Mouse (Mus musculus) stomach, postnatal 0 days (tissue): ENCODE measurements around the gene Runx2. TPM values are rescaled to one million over a fixed set of nuclear protein-coding genes. Genes with fewer than 3 reads are reported as not detected.

Experiments
- ATAC-seq: fragments of 200-750 bp; cut with Nextera tagmentation; 2 replicates; pipeline ENCODE4 v1.8.0; 2017; ENCODE audit not compliant: low FRiP score, low TSS enrichment
- DNase-seq: peaks from one replicate; pipeline ENCODE4 v3.0.0-alpha.2; 2016; ENCODE audit warnings: low spot score
- H3K27ac ChIP-seq: fragments of 300-500 bp; sonication (generic); replicated peaks from 2 replicates; pipeline ENCODE4 v1.5.1; 2014; ENCODE audit warnings: mild to moderate bottlenecking, control low read depth
- H3K27me3 ChIP-seq: fragments of 300-500 bp; sonication (generic); 2 replicates; pipeline ENCODE4 v1.6.1; 2014; ENCODE audit warnings: low read length; ENCODE audit not compliant: control insufficient read depth, insufficient read depth
- H3K36me3 ChIP-seq: fragments of 300-500 bp; sonication (generic); 2 replicates; pipeline ENCODE4 v1.6.1; 2014; ENCODE audit warnings: low read length, mixed read lengths; ENCODE audit not compliant: control insufficient read depth, insufficient read depth
- H3K4me1 ChIP-seq: fragments of 300-500 bp; sonication (generic); replicated peaks from 2 replicates; pipeline ENCODE4 v1.6.1; 2014; ENCODE audit warnings: antibody characterized with exemption; ENCODE audit not compliant: control insufficient read depth, insufficient read depth
- H3K4me2 ChIP-seq: fragments of 300-500 bp; sonication (generic); replicated peaks from 2 replicates; pipeline ENCODE4 v1.6.1; 2014; ENCODE audit warnings: low read depth, mild to moderate bottlenecking, control low read depth, moderate library complexity
- H3K4me3 ChIP-seq: fragments of 300-500 bp; sonication (generic); 2 replicates; pipeline ENCODE4 v1.5.1; 2014; ENCODE audit warnings: low read depth, low read length, control low read depth
- H3K9ac ChIP-seq: fragments of 300-500 bp; sonication (generic); 2 replicates; pipeline ENCODE4 v1.6.1; 2014; ENCODE audit warnings: mild to moderate bottlenecking, low read length, control low read depth, mixed read lengths
- H3K9me3 ChIP-seq: fragments of 300-500 bp; sonication (generic); 2 replicates; pipeline ENCODE4 v1.6.1; 2016; ENCODE audit warnings: low read length; ENCODE audit not compliant: control insufficient read depth
- CTCF ChIP-seq: IDR thresholded peaks from 2 replicates; pipeline ENCODE4 v1.5.1; 2016; ENCODE audit warnings: antibody characterized with exemption, low read depth, mild to moderate bottlenecking, moderate library complexity
- EP300 ChIP-seq: optimal IDR thresholded peaks from 2 replicates; pipeline ENCODE3; 2016; ENCODE audit warnings: antibody characterized with exemption
- WGBS: fragments of 180-500 bp; shearing (Covaris S2); extraction: QIAGEN DNeasy Blood & Tissue Kit; methylation state at CpG from one replicate; pipeline ENCODE4 v1.1.7; 2014; 5-methylcytosine and 5-hydroxymethylcytosine counted together
- polyA plus RNA-seq: library from polyadenylated mRNA; unstranded; fragments of >200 nt; fragmentation: Nextera tagmentation; extraction: Ambion mirVana; gene quantifications from 2 replicates; pipeline ENCODE4 v1.2.1, GENCODE M21; 2015

Runx2 gene
- polyA plus RNA-seq, 1 experiment from 2014 or later: 0.53 TPM

DNA sequence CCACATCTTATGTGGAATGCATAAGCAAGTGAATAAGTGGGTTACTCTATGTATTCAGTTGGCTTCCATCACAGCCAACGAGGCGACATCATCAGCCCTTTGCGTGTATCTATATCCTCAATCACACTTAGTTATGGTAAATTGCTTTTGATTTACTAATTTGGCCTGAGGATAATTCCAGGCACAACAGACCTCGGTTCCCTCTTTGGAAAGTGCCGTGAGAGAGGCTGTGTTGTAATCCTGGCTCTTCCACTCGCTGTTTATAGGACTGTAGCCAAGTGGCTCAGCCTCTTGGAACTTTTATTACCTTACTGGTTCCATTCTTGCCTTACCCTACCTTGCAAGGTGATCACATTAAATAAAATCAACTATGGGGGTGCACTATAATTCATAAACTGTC is 229.8 kb downstream of the Runx2 start:
- TF ChIP-seq CTCF (no peak), EP300 (no peak)
- Histone ChIP-seq H3K4me2 (no peak overlapping the region), H3K4me1 (no peaks in the 10 kb centered on the region), H3K9ac (no peak overlapping the region), H3K27ac (no peak overlapping the region), H3K4me3 (no peak overlapping the region), H3K27me3 (no peaks in the 10 kb centered on the region), H3K9me3 (no peaks in the 10 kb centered on the region), H3K36me3 (no peaks in the 10 kb centered on the region)
- ATAC-seq (no peak), DNase-seq (no peak)
- 40% methylated on average over 6 of the region's 6 CpGs for WGBS

GRCm38 (mm10) chr17:44577791-44578190 is 236.8 kb downstream of the Runx2 start:
- no peak overlapping the region for H3K27ac ChIP-seq
- no peaks in the 10 kb centered on the region for H3K4me1 ChIP-seq
- no peak for DNase-seq
- no peak for ATAC-seq
- WGBS: 43% methylated on average over 5 of the region's 5 CpGs
- H3K27me3 ChIP-seq: no peaks in the 10 kb centered on the region
- H3K4me3 ChIP-seq: no peak overlapping the region
- H3K4me2 ChIP-seq: no peak overlapping the region
- TF ChIP-seq EP300 (no peak), CTCF (no peak)
- H3K9me3 ChIP-seq: no peaks in the 10 kb centered on the region
- no peak overlapping the region for H3K9ac ChIP-seq
- H3K36me3 ChIP-seq: no peaks in the 10 kb centered on the region

DNA sequence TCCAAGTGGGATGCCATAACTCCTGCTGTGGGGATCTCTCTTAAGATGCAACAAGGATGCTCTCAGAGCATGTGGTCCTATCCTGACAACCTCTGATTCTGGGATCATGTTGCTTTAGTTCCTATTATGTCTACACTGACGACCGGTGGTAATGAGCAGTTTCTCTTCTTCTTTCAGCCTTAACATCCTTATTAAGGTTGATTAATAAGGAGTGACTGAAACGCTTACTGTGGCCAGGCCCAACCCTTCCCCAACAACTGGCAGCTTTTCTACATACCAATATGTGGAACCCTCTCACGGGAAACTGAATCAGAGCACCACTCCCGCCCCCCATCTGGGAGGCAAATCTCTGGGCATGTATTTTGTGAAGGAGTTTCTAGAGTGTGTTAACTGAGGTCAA is 243.7 kb downstream of the Runx2 start:
- ATAC-seq (no peak), DNase-seq (no peak)
- TF ChIP-seq CTCF (no peak), EP300 (no peak)
- WGBS: 79% methylated on average over 5 of the region's 5 CpGs
- Histone ChIP-seq H3K27ac (no peak overlapping the region), H3K4me3 (no peak overlapping the region), H3K9ac (no peak overlapping the region), H3K27me3 (no peaks in the 10 kb centered on the region), H3K4me1 (no peaks in the 10 kb centered on the region), H3K36me3 (no peaks in the 10 kb centered on the region), H3K9me3 (no peaks in the 10 kb centered on the region), H3K4me2 (no peak overlapping the region)

- no peak overlapping the region for H3K9ac ChIP-seq
- no peak overlapping the region for H3K4me3 ChIP-seq
- H3K27ac ChIP-seq: no peak overlapping the region
- H3K36me3 ChIP-seq: no peaks in the 10 kb centered on the region
- H3K4me2 ChIP-seq: no peak overlapping the region
- DNase-seq (no peak), ATAC-seq (peak; percentile 57; the same call in 1 of the 2 replicates)
- no peaks in the 10 kb centered on the region for H3K4me1 ChIP-seq
- H3K9me3 ChIP-seq: no peaks in the 10 kb centered on the region
- TF ChIP-seq CTCF (no peak), EP300 (no peak)
- no peaks in the 10 kb centered on the region for H3K27me3 ChIP-seq
- WGBS: 80% methylated on average over 8 of the region's 8 CpGs
Measured at GRCm38 (mm10) chr17:44569020-44569621, 245.5 kb downstream of the Runx2 start.

DNA sequence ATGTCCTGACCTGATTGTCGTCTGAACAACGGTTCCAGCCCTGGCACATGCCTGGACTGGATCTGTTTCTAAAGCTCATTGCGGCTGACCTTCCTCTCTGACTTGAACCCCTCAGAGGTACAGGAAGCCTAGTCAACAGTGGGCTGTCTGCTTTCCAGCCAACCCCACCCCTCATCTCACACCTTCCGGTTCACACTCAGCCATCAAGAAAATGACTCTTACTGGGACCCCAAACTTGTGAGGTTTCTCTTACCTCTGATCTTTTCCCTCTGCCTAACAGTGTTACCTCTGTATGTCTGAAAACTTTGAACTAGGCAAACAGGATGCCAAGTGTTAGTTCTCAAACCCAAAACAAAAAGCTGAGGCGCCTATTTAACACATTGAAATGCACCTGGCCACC is 247.6 kb downstream of the Runx2 start:
- DNase-seq (no peak), ATAC-seq (no peak)
- no peaks in the 10 kb centered on the region for H3K4me1 ChIP-seq
- H3K4me3 ChIP-seq: no peak overlapping the region
- no peak overlapping the region for H3K9ac ChIP-seq
- H3K27ac ChIP-seq: no peak overlapping the region
- H3K36me3 ChIP-seq: no peaks in the 10 kb centered on the region
- TF ChIP-seq EP300 (no peak), CTCF (no peak)
- no peaks in the 10 kb centered on the region; the same call in 1 of the 2 replicates for H3K27me3 ChIP-seq
- no peaks in the 10 kb centered on the region for H3K9me3 ChIP-seq
- H3K4me2 ChIP-seq: no peak overlapping the region
- 79% methylated on average over 5 of the region's 5 CpGs for WGBS

- TF ChIP-seq EP300 (no peak), CTCF (no peak)
- no peak for DNase-seq
- no peaks in the 10 kb centered on the region; the same call in 1 of the 2 replicates for H3K27me3 ChIP-seq
- H3K4me1 ChIP-seq: no peaks in the 10 kb centered on the region
- 50% methylated on average over 8 of the region's 8 CpGs for WGBS
- no peak overlapping the region for H3K4me3 ChIP-seq
- no peak overlapping the region for H3K27ac ChIP-seq
- no peaks in the 10 kb centered on the region for H3K9me3 ChIP-seq
- no peak overlapping the region for H3K4me2 ChIP-seq
- no peak for ATAC-seq
- no peaks in the 10 kb centered on the region for H3K36me3 ChIP-seq
- H3K9ac ChIP-seq: no peak overlapping the region
Measured at GRCm38 (mm10) chr17:44565884-44566515, 248.6 kb downstream of the Runx2 start.
